Mouse (Mus musculus) layer of hippocampus, adult 8-10 months (tissue): ENCODE measurements at regions not wholly inside any gene's neighbourhood (a gene's known extent, or its start where the extent isn't known, plus 50 kb on each side); places are given as distances from the start of the nearest gene placed in this dataset.

ENCODE experiments used
- DNase-seq, 2 experiments: peaks; one replicate each; pipeline ENCODE4 v3.0.0; 2022; ENCODE audit warnings: low spot score in 2 of 2

- DNase-seq = no peak
Measured at GRCm38 (mm10) chr3:129449928-129450327, 82.2 kb upstream of the Elovl6 start.

GRCm38 (mm10) chr3:129450671-129451070, 81.5 kb upstream of the Elovl6 start:
- DNase-seq = no peak

- no peak for DNase-seq
Measured at GRCm38 (mm10) chr3:129470088-129470487, 62.1 kb upstream of the Elovl6 start.

- no peak for DNase-seq
Measured at GRCm38 (mm10) chr3:129471332-129471731, 60.8 kb upstream of the Elovl6 start.

- DNase-seq = no peak
Measured at GRCm38 (mm10) chr3:129472008-129472407, 60.1 kb upstream of the Elovl6 start.

- DNase-seq = no peak
Measured at GRCm38 (mm10) chr3:129474451-129474850, 57.7 kb upstream of the Elovl6 start.

GRCm38 (mm10) chr3:129476250-129476649, 55.9 kb upstream of the Elovl6 start:
- no peak for DNase-seq

GRCm38 (mm10) chr3:129478093-129478492, 54.1 kb upstream of the Elovl6 start:
- no peak for DNase-seq

- no peak for DNase-seq
Measured at GRCm38 (mm10) chr3:129481293-129481692, 50.9 kb upstream of the Elovl6 start.
